Mouse (Mus musculus) cerebellum, adult 2 months (tissue): ENCODE measurements around the gene Rfx3. TPM values are rescaled to one million over a fixed set of nuclear protein-coding genes. Genes with fewer than 3 reads are reported as not detected.

Source experiments
- DNase-seq, 2 experiments: peaks; one replicate each; pipeline ENCODE4 v3.0.0; 2021
- H3K27ac ChIP-seq: fragments of 200-500 bp; 2 replicates; pipeline ENCODE4 v1.5.1; 2012; ENCODE audit warnings: low read length, control low read depth, inconsistent platforms; ENCODE audit not compliant: insufficient read depth
- H3K27me3 ChIP-seq: fragments of 200-500 bp; 2 replicates; pipeline ENCODE4 v1.6.1; 2012; ENCODE audit warnings: inconsistent platforms, mild to moderate bottlenecking, low read length, moderate library complexity; ENCODE audit not compliant: control insufficient read depth, insufficient read depth
- H3K4me1 ChIP-seq: fragments of 200-500 bp; 2 replicates; pipeline ENCODE4 v1.6.1; 2011; ENCODE audit warnings: low read length; ENCODE audit not compliant: control insufficient read depth, insufficient read depth
- H3K4me3 ChIP-seq: fragments of 200-500 bp; replicated peaks from 2 replicates; pipeline ENCODE3; 2011; ENCODE audit warnings: mild to moderate bottlenecking, low read depth, low read length, control low read depth; ENCODE audit not compliant: insufficient read depth
- CTCF ChIP-seq: fragments of 200-500 bp; IDR thresholded peaks from 2 replicates; pipeline ENCODE4 v1.5.1; 2011; ENCODE audit warnings: low read depth, mild to moderate bottlenecking, control low read depth, low read length, moderate library complexity, borderline replicate concordance; ENCODE audit not compliant: insufficient read depth
- POLR2A ChIP-seq: fragments of 200-500 bp; IDR thresholded peaks from 2 replicates; pipeline ENCODE4 v1.6.1; 2011; ENCODE audit warnings: low read length, control low read depth, borderline replicate concordance; ENCODE audit not compliant: insufficient read depth
- WGBS: fragments of 180-500 bp; shearing (Covaris S2); methylation state at CpG from one replicate; pipeline ENCODE4 v1.1.7; 2018; 5-methylcytosine and 5-hydroxymethylcytosine counted together
- polyA plus RNA-seq: library from polyadenylated mRNA; depleted of rRNA; stranded (reverse); fragments of >200 nt; gene quantifications from 2 replicates; pipeline ENCODE4 v1.2.3, GENCODE M21; 2012

Rfx3 gene
- polyA plus RNA-seq, 1 experiment: 7.8 TPM

GRCm38 (mm10) chr19:27935453-27935852 is 75.5 kb downstream of the Rfx3 start:
- TF ChIP-seq CTCF (no peak), POLR2A (no peak)
- Histone ChIP-seq H3K27me3 (no peaks in the 10 kb centered on the region), H3K4me3 (no peak overlapping the region), H3K4me1 (no peaks in the 10 kb centered on the region), H3K27ac (no peak overlapping the region)
- DNase-seq: peak in 1 of 2 experiments; percentile 9
- 16% methylated on average over 3 of the region's 3 CpGs for WGBS

- no peak overlapping the region for H3K27ac ChIP-seq
- 97% methylated on average over 2 of the region's 2 CpGs for WGBS
- no peak for DNase-seq
- no peaks in the 10 kb centered on the region for H3K27me3 ChIP-seq
- H3K4me3 ChIP-seq: no peak overlapping the region
- no peak for TF ChIP-seq CTCF
- no peak for TF ChIP-seq POLR2A
- H3K4me1 ChIP-seq: no peaks in the 10 kb centered on the region
Observed at GRCm38 (mm10) chr19:27931136-27931535, 79.8 kb downstream of the Rfx3 start.

GRCm38 (mm10) chr19:27926378-27926777 is 84.6 kb downstream of the Rfx3 start:
- H3K27ac ChIP-seq: no peak overlapping the region
- H3K4me3 ChIP-seq: no peak overlapping the region
- no peak for TF ChIP-seq POLR2A
- TF ChIP-seq CTCF: no peak
- no peaks in the 10 kb centered on the region for H3K27me3 ChIP-seq
- no peak for DNase-seq
- H3K4me1 ChIP-seq: no peaks in the 10 kb centered on the region
- 96% methylated on average over 3 of the region's 3 CpGs for WGBS

- H3K27me3 ChIP-seq: no peaks in the 10 kb centered on the region
- WGBS: 81% methylated on average over 2 of the region's 2 CpGs
- no peak for TF ChIP-seq CTCF
- TF ChIP-seq POLR2A: no peak
- H3K4me1 ChIP-seq: 0 out of 2 replicates have a peak, but pooled peaks cover 2% of the 10 kb centered on the region
- no peak overlapping the region for H3K4me3 ChIP-seq
- H3K27ac ChIP-seq: no peak overlapping the region
- no peak for DNase-seq
Observed at GRCm38 (mm10) chr19:27919040-27919439, 91.9 kb downstream of the Rfx3 start.

- H3K27me3 ChIP-seq: no peaks in the 10 kb centered on the region
- no peak for DNase-seq
- 51% methylated on average over 2 of the region's 2 CpGs for WGBS
- H3K27ac ChIP-seq: no peak overlapping the region
- H3K4me3 ChIP-seq: no peak overlapping the region
- 0 out of 2 replicates have a peak, but pooled peaks cover 2% of the 10 kb centered on the region for H3K4me1 ChIP-seq
- TF ChIP-seq POLR2A: no peak
- TF ChIP-seq CTCF: no peak
Observed at GRCm38 (mm10) chr19:27916446-27916845, 94.5 kb downstream of the Rfx3 start.

GRCm38 (mm10) chr19:27906976-27907375 is 104.0 kb downstream of the Rfx3 start:
- WGBS: 80% methylated on average over 5 of the region's 5 CpGs

GRCm38 (mm10) chr19:27905976-27906375 is 105.0 kb downstream of the Rfx3 start:
- 97% methylated on average over 9 of the region's 9 CpGs for WGBS
- no peaks in the 10 kb centered on the region for H3K27me3 ChIP-seq
- TF ChIP-seq CTCF (no peak), POLR2A (no peak)
- H3K27ac ChIP-seq: no peak overlapping the region
- no peak overlapping the region for H3K4me3 ChIP-seq
- peaks cover 5% of the 10 kb centered on the region for H3K4me1 ChIP-seq
- DNase-seq: no peak

More at GRCm38 (mm10) chr19:27906976-27907375, 104.0 kb downstream of the Rfx3 start:
- DNase-seq: no peak
- no peaks in the 10 kb centered on the region for H3K27me3 ChIP-seq
- no peak overlapping the region for H3K27ac ChIP-seq
- TF ChIP-seq POLR2A (no peak), CTCF (no peak)
- H3K4me1 ChIP-seq: peaks cover 5% of the 10 kb centered on the region
- no peak overlapping the region for H3K4me3 ChIP-seq

GRCm38 (mm10) chr19:27905172-27905571 is 105.8 kb downstream of the Rfx3 start:
- DNase-seq: no peak
- no peak overlapping the region for H3K4me3 ChIP-seq
- WGBS: 85% methylated on average over 1 of the region's 1 CpGs
- TF ChIP-seq POLR2A: no peak
- no peak for TF ChIP-seq CTCF
- H3K27me3 ChIP-seq: no peaks in the 10 kb centered on the region
- H3K4me1 ChIP-seq: peaks cover 8% of the 10 kb centered on the region
- H3K27ac ChIP-seq: no peak overlapping the region
